Mouse (Mus musculus) brown adipose tissue, adult 24 weeks (tissue): ENCODE measurements around the gene Ruvbl2. TPM values are rescaled to one million over a fixed set of nuclear protein-coding genes. Genes with fewer than 3 reads are reported as not detected.
A peak's percentile ranks its signal among the peaks of the same experiment; 100 is the strongest.
"Not testable (repeated sequence)": the region's sequence is repeated elsewhere in the genome, so short reads cannot be mapped to it uniquely, and the experiment has no call there.

Experiments
- H3K27ac ChIP-seq: fragments of 200-500 bp; replicated peaks from 2 replicates; pipeline ENCODE4 v1.5.1; 2012; ENCODE audit warnings: low read depth, mild to moderate bottlenecking, low read length
- H3K4me1 ChIP-seq: fragments of 200-500 bp; 2 replicates; pipeline ENCODE4 v1.6.1; 2012; ENCODE audit warnings: low read length, mixed read lengths; ENCODE audit not compliant: control insufficient read depth, insufficient read depth, insufficient read length
- H3K4me3 ChIP-seq: fragments of 200-500 bp; 2 replicates; pipeline ENCODE4 v1.5.1; 2012; ENCODE audit warnings: low read depth, mild to moderate bottlenecking, low read length, moderate library complexity; ENCODE audit not compliant: insufficient read depth
- polyA plus RNA-seq: library from polyadenylated mRNA; stranded (reverse); fragments of >200 nt; gene quantifications from 2 replicates; pipeline ENCODE4 v1.2.4, GENCODE M21; 2012; ENCODE audit not compliant: missing spikeins, insufficient read depth, insufficient read length

Gene Ruvbl2
- polyA plus RNA-seq, 1 experiment = 75.4 TPM

- Histone ChIP-seq H3K4me1 (no peaks in the 10 kb centered on the region; the same call in 1 of the 2 replicates), H3K27ac (no peak within 1 kb of the TSS), H3K4me3 (peak within 1 kb of the TSS; percentile 68)
These were observed 32.5 kb downstream of the Ruvbl2 start, which contains the start of gene Kcna7 for GRCm38 (mm10) chr7:45405091-45406075. TSS of gene Kcna7 (plus strand) at chr7:45405653.

GRCm38 (mm10) chr7:45403532-45404261, 34.2 kb downstream of the Ruvbl2 start:
- Histone ChIP-seq H3K4me3 (no peak overlapping the region), H3K27ac (no peak overlapping the region), H3K4me1 (no peaks in the 10 kb centered on the region; the same call in 1 of the 2 replicates)

GRCm38 (mm10) chr7:45401521-45402085, 36.3 kb downstream of the Ruvbl2 start:
- no peaks in the 10 kb centered on the region for H3K4me1 ChIP-seq
- no peak overlapping the region for H3K4me3 ChIP-seq
- no peak overlapping the region for H3K27ac ChIP-seq

- Histone ChIP-seq H3K4me1 (peaks cover 8% of the 10 kb centered on the region; the same call in 1 of the 2 replicates), H3K4me3 (no peak overlapping the region), H3K27ac (no peak overlapping the region)
These were observed 41.1 kb downstream of the Ruvbl2 start for GRCm38 (mm10) chr7:45396787-45397186.

- Histone ChIP-seq H3K4me3 (peak overlapping the region; percentile 61), H3K27ac (peak overlapping the region; percentile 48; the same call in 1 of the 2 replicates)
- not testable (repeated sequence) for H3K4me1 ChIP-seq
These were observed 41.5 kb downstream of the Ruvbl2 start for GRCm38 (mm10) chr7:45396337-45396775.

GRCm38 (mm10) chr7:45395578-45396336, 42.1 kb downstream of the Ruvbl2 start, which contains the start of gene Snrnp70:
TSS of gene Snrnp70 (minus strand) at chr7:45395742.
- H3K4me3 ChIP-seq = peak within 1 kb of the TSS; percentile 72
- peak within 1 kb of the TSS; percentile 48 for H3K27ac ChIP-seq

GRCm38 (mm10) chr7:45395129-45395541, 42.8 kb downstream of the Ruvbl2 start:
- peak overlapping the region; percentile 72 for H3K4me3 ChIP-seq
- H3K4me1 ChIP-seq = peaks cover 8% of the 10 kb centered on the region; the same call in 1 of the 2 replicates

More at GRCm38 (mm10) chr7:45395578-45396336, 42.1 kb downstream of the Ruvbl2 start, which contains the start of gene Snrnp70:
- peaks cover 8% of the 10 kb centered on the region; the same call in 1 of the 2 replicates for H3K4me1 ChIP-seq

GRCm38 (mm10) chr7:45386077-45386476, 51.8 kb downstream of the Ruvbl2 start:
- no peak overlapping the region for H3K4me3 ChIP-seq

More at GRCm38 (mm10) chr7:45395129-45395541, 42.8 kb downstream of the Ruvbl2 start:
- H3K27ac ChIP-seq = peak overlapping the region; percentile 48

GRCm38 (mm10) chr7:45376057-45376456, 61.8 kb downstream of the Ruvbl2 start:
- H3K4me3 ChIP-seq = no peak overlapping the region
- no peaks in the 10 kb centered on the region for H3K4me1 ChIP-seq
- H3K27ac ChIP-seq = no peak overlapping the region

More at GRCm38 (mm10) chr7:45386077-45386476, 51.8 kb downstream of the Ruvbl2 start:
- H3K27ac ChIP-seq = no peak overlapping the region
- H3K4me1 ChIP-seq = no peaks in the 10 kb centered on the region

GRCm38 (mm10) chr7:45374620-45375019, 63.3 kb downstream of the Ruvbl2 start:
- Histone ChIP-seq H3K4me1 (no peaks in the 10 kb centered on the region), H3K27ac (no peak overlapping the region), H3K4me3 (no peak overlapping the region)

GRCm38 (mm10) chr7:45372371-45372770, 65.5 kb downstream of the Ruvbl2 start:
- no peak overlapping the region for H3K27ac ChIP-seq
- H3K4me3 ChIP-seq = no peak overlapping the region
- no peaks in the 10 kb centered on the region for H3K4me1 ChIP-seq
